Mouse (Mus musculus): ENCODE measurements around the gene Ppp3ca.

The Ppp3ca gene

GRCm38 (mm10) chr3:136940733-136941601 is 271.0 kb downstream of the Ppp3ca start:
- Histone ChIP-seq H3K4me1 (replicated peaks; ENCODE audit: low read depth, low read length) (no peaks in the 10 kb centered on the region), H3K9me3 (ENCODE audit: low read length) (no peaks in the 10 kb centered on the region), H3K27me3 (ENCODE audit: insufficient read depth, low read length) (no peaks in the 10 kb centered on the region), H3K4me3 (replicated peaks; ENCODE audit: low read length) (no peak overlapping the region), H3K36me3 (ENCODE audit: insufficient read depth, low read length) (no peaks in the 10 kb centered on the region)
- TF ChIP-seq CTCF (conservative IDR thresholded peaks at IDR 0.05; ENCODE audit: low read length) (no peak), NANOG (IDR thresholded peaks at IDR 0.05; ENCODE audit: borderline replicate concordance, low read length) (no peak), POU5F1 (IDR thresholded peaks at IDR 0.05; ENCODE audit: borderline replicate concordance, low read length) (no peak)

GRCm38 (mm10) chr3:136941602-136941926 is 271.6 kb downstream of the Ppp3ca start:
- Histone ChIP-seq H3K36me3 (ENCODE audit: insufficient read depth, low read length) (no peaks in the 10 kb centered on the region), H3K4me3 (replicated peaks; ENCODE audit: low read length) (no peak overlapping the region), H3K27me3 (ENCODE audit: insufficient read depth, low read length) (no peaks in the 10 kb centered on the region), H3K9me3 (ENCODE audit: low read length) (no peaks in the 10 kb centered on the region), H3K4me1 (replicated peaks; ENCODE audit: low read depth, low read length) (no peaks in the 10 kb centered on the region)
- TF ChIP-seq POU5F1 (IDR thresholded peaks at IDR 0.05; ENCODE audit: borderline replicate concordance, low read length), result no peak
- TF ChIP-seq CTCF (conservative IDR thresholded peaks at IDR 0.05; ENCODE audit: low read length), result no peak
- TF ChIP-seq NANOG (IDR thresholded peaks at IDR 0.05; ENCODE audit: borderline replicate concordance, low read length), result no peak

- Histone ChIP-seq H3K36me3 (ENCODE audit: insufficient read depth, low read length) (no peaks in the 10 kb centered on the region), H3K27me3 (ENCODE audit: insufficient read depth, low read length) (no peaks in the 10 kb centered on the region), H3K9me3 (ENCODE audit: low read length) (no peaks in the 10 kb centered on the region), H3K4me3 (replicated peaks; ENCODE audit: low read length) (no peak overlapping the region), H3K4me1 (replicated peaks; ENCODE audit: low read depth, low read length) (no peaks in the 10 kb centered on the region)
- TF ChIP-seq CTCF (conservative IDR thresholded peaks at IDR 0.05; ENCODE audit: low read length) (no peak), POU5F1 (IDR thresholded peaks at IDR 0.05; ENCODE audit: borderline replicate concordance, low read length) (no peak), NANOG (IDR thresholded peaks at IDR 0.05; ENCODE audit: borderline replicate concordance, low read length) (no peak)
Observed at GRCm38 (mm10) chr3:136945550-136945949, 275.6 kb downstream of the Ppp3ca start.

GRCm38 (mm10) chr3:136946662-136947061 is 276.7 kb downstream of the Ppp3ca start:
- no peaks in the 10 kb centered on the region for H3K9me3 ChIP-seq (ENCODE audit: low read length)
- no peak for TF ChIP-seq CTCF (conservative IDR thresholded peaks at IDR 0.05; ENCODE audit: low read length)
- no peak overlapping the region for H3K4me3 ChIP-seq (replicated peaks; ENCODE audit: low read length)
- H3K27me3 ChIP-seq (ENCODE audit: insufficient read depth, low read length), result no peaks in the 10 kb centered on the region
- H3K36me3 ChIP-seq (ENCODE audit: insufficient read depth, low read length), result no peaks in the 10 kb centered on the region
- no peaks in the 10 kb centered on the region for H3K4me1 ChIP-seq (replicated peaks; ENCODE audit: low read depth, low read length)

- no peaks in the 10 kb centered on the region for H3K27me3 ChIP-seq (ENCODE audit: insufficient read depth, low read length)
- no peaks in the 10 kb centered on the region for H3K36me3 ChIP-seq (ENCODE audit: insufficient read depth, low read length)
- H3K4me3 ChIP-seq (replicated peaks; ENCODE audit: low read length), result no peak overlapping the region
- no peaks in the 10 kb centered on the region for H3K4me1 ChIP-seq (replicated peaks; ENCODE audit: low read depth, low read length)
- no peaks in the 10 kb centered on the region for H3K9me3 ChIP-seq (ENCODE audit: low read length)
- TF ChIP-seq CTCF (conservative IDR thresholded peaks at IDR 0.05; ENCODE audit: low read length) (no peak), NANOG (IDR thresholded peaks at IDR 0.05; ENCODE audit: borderline replicate concordance, low read length) (no peak), POU5F1 (IDR thresholded peaks at IDR 0.05; ENCODE audit: borderline replicate concordance, low read length) (no peak)
Observed at GRCm38 (mm10) chr3:136948142-136948541, 278.2 kb downstream of the Ppp3ca start.

GRCm38 (mm10) chr3:136951792-136952191 is 281.9 kb downstream of the Ppp3ca start:
- Histone ChIP-seq H3K4me1 (replicated peaks; ENCODE audit: low read depth, low read length) (no peaks in the 10 kb centered on the region), H3K36me3 (ENCODE audit: insufficient read depth, low read length) (no peaks in the 10 kb centered on the region), H3K9me3 (ENCODE audit: low read length) (no peaks in the 10 kb centered on the region), H3K4me3 (replicated peaks; ENCODE audit: low read length) (no peak overlapping the region), H3K27me3 (ENCODE audit: insufficient read depth, low read length) (no peaks in the 10 kb centered on the region)
- no peak for TF ChIP-seq CTCF (conservative IDR thresholded peaks at IDR 0.05; ENCODE audit: low read length)
- no peak for TF ChIP-seq POU5F1 (IDR thresholded peaks at IDR 0.05; ENCODE audit: borderline replicate concordance, low read length)
- TF ChIP-seq NANOG (IDR thresholded peaks at IDR 0.05; ENCODE audit: borderline replicate concordance, low read length), result no peak

- TF ChIP-seq POU5F1 (IDR thresholded peaks at IDR 0.05; ENCODE audit: borderline replicate concordance, low read length) (no peak), NANOG (IDR thresholded peaks at IDR 0.05; ENCODE audit: borderline replicate concordance, low read length) (no peak), CTCF (conservative IDR thresholded peaks at IDR 0.05; ENCODE audit: low read length) (no peak)
- no peaks in the 10 kb centered on the region for H3K4me1 ChIP-seq (replicated peaks; ENCODE audit: low read depth, low read length)
- H3K36me3 ChIP-seq (ENCODE audit: insufficient read depth, low read length), result no peaks in the 10 kb centered on the region
- H3K27me3 ChIP-seq (ENCODE audit: insufficient read depth, low read length), result no peaks in the 10 kb centered on the region
- H3K9me3 ChIP-seq (ENCODE audit: low read length), result no peaks in the 10 kb centered on the region
- no peak overlapping the region for H3K4me3 ChIP-seq (replicated peaks; ENCODE audit: low read length)
Observed at GRCm38 (mm10) chr3:136952822-136953221, 282.9 kb downstream of the Ppp3ca start.

GRCm38 (mm10) chr3:136955043-136955442 is 285.1 kb downstream of the Ppp3ca start:
- H3K4me1 ChIP-seq (replicated peaks; ENCODE audit: low read depth, low read length), result no peaks in the 10 kb centered on the region
- TF ChIP-seq POU5F1 (IDR thresholded peaks at IDR 0.05; ENCODE audit: borderline replicate concordance, low read length) (no peak), CTCF (conservative IDR thresholded peaks at IDR 0.05; ENCODE audit: low read length) (no peak), NANOG (IDR thresholded peaks at IDR 0.05; ENCODE audit: borderline replicate concordance, low read length) (no peak)
- no peaks in the 10 kb centered on the region for H3K27me3 ChIP-seq (ENCODE audit: insufficient read depth, low read length)
- H3K36me3 ChIP-seq (ENCODE audit: insufficient read depth, low read length), result no peaks in the 10 kb centered on the region
- no peaks in the 10 kb centered on the region for H3K9me3 ChIP-seq (ENCODE audit: low read length)
- no peak overlapping the region for H3K4me3 ChIP-seq (replicated peaks; ENCODE audit: low read length)

- Histone ChIP-seq H3K36me3 (ENCODE audit: insufficient read depth, low read length) (no peaks in the 10 kb centered on the region), H3K4me1 (replicated peaks; ENCODE audit: low read depth, low read length) (no peaks in the 10 kb centered on the region), H3K27me3 (ENCODE audit: insufficient read depth, low read length) (no peaks in the 10 kb centered on the region), H3K4me3 (replicated peaks; ENCODE audit: low read length) (no peak overlapping the region), H3K9me3 (ENCODE audit: low read length) (no peaks in the 10 kb centered on the region)
- TF ChIP-seq CTCF (conservative IDR thresholded peaks at IDR 0.05; ENCODE audit: low read length) (no peak), POU5F1 (IDR thresholded peaks at IDR 0.05; ENCODE audit: borderline replicate concordance, low read length) (no peak), NANOG (IDR thresholded peaks at IDR 0.05; ENCODE audit: borderline replicate concordance, low read length) (no peak)
Observed at GRCm38 (mm10) chr3:136960314-136960713, 290.4 kb downstream of the Ppp3ca start.
